Mouse (Mus musculus): ENCODE data around the gene Insl5.

DNA sequence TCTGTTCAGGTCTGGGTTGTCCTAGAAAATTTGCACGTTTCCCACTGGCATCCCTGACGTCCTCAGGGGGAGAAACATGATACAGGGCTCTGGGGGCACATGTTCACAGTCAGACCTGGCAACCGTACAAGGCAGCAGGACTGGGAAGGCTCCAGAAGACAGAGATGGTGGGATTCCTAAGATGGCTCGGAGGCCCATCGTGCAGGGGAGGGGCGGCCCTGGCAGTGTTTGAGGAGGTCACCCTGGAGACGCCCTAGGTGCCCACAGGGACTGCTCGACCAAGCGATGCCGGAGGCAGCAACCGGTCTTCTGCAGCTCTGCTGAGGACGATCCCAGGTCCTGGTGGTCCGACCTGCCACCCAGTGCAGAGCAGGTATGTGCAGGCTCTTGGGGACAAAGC is 48.2 kb downstream of the Insl5 start, which contains the start of gene Tctex1d1:
- TF ChIP-seq CTCF (IDR thresholded peaks at IDR 0.05; ENCODE audit: borderline replicate concordance, insufficient read depth, low read length), result no peak
- no peak for TF ChIP-seq POLR2A (IDR thresholded peaks at IDR 0.05; ENCODE audit: low read depth, low read length)

Data from embryonic fibroblast, embryonic 13.5 days (primary cell).